Mouse (Mus musculus): ENCODE measurements around the gene Wdr95.

DNA sequence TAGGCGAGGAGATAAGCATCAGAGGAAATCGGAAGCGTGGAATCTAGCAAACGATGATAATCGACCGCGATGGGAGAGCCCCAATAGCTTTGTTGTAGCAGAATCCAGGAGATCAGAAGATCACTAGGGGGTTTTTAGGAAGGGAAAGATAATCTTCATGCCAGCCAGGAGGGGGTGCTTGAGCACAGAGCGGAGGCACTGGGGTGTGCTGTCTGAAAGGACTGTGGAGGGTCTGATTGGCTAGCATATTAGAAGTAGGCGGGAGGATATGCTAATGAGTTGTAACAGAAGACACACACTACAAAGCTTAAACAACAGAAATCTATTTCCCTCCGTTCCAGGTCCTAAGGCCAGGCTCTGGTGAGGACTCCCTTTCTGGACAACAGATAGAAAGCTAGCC lies 57.4 kb downstream of the Wdr95 start:
- TF ChIP-seq POLR2A (IDR thresholded peaks at IDR 0.05; ENCODE audit: extremely low read depth, insufficient read depth, low read length) (no peak), CTCF (IDR thresholded peaks at IDR 0.05; ENCODE audit: low read depth, low read length) (no peak)

All from liver, adult 2 months (tissue).